Mouse (Mus musculus) cortical plate, adult 2 months (tissue): ENCODE measurements around the gene Pitpnc1. TPM values are rescaled to one million over a fixed set of nuclear protein-coding genes. Genes with fewer than 3 reads are reported as not detected.

Experiments
- H3K27ac ChIP-seq: fragments of 200-500 bp; 2 replicates; pipeline ENCODE4 v1.5.1; 2012; ENCODE audit warnings: low read length, control low read depth, inconsistent platforms; ENCODE audit not compliant: insufficient read depth
- H3K4me1 ChIP-seq: fragments of 200-500 bp; 2 replicates; pipeline ENCODE4 v1.6.1; 2011; ENCODE audit warnings: low read length; ENCODE audit not compliant: control insufficient read depth, insufficient read depth
- H3K4me3 ChIP-seq: fragments of 200-500 bp; 2 replicates; pipeline ENCODE4 v1.5.1; 2011; ENCODE audit warnings: mild to moderate bottlenecking, low read length, control low read depth; ENCODE audit not compliant: insufficient read depth
- CTCF ChIP-seq: fragments of 200-500 bp; IDR thresholded peaks from 2 replicates; pipeline ENCODE4 v1.5.1; 2011; ENCODE audit warnings: mild to moderate bottlenecking, control low read depth, low read length; ENCODE audit not compliant: insufficient read depth; ENCODE audit errors: extremely low read depth
- POLR2A ChIP-seq: fragments of 200-500 bp; IDR thresholded peaks from 2 replicates; pipeline ENCODE4 v1.6.1; 2011; ENCODE audit warnings: mild to moderate bottlenecking, low read length, control low read depth; ENCODE audit not compliant: insufficient read depth; ENCODE audit errors: extremely low read depth
- polyA plus RNA-seq: library from polyadenylated mRNA; depleted of rRNA; stranded (reverse); fragments of >200 nt; gene quantifications from 2 replicates; pipeline ENCODE4 v1.2.3, GENCODE M21; 2012

Pitpnc1 gene
- polyA plus RNA-seq, 1 experiment = 35.6 TPM

DNA sequence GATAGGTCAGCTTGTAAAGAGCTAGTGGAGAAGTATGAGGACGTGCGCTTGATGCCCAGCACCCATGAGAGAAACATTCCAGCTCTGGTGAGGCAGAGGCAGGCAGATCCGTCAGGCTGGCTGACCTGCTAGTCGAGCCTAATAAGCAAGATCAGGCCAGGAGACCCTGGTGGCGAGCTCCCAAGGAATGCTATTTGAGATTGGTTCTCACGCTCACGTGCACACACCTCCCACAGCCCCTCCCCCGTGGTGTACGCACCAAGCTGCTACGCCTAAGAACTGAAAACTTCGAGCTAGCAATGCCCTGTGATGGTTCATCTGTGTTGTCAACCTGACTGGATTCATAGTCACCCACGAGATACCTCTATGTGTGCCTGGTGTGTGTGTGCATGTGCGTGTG lies 148.3 kb downstream of the Pitpnc1 start:
- H3K4me1 ChIP-seq = peaks cover 5% of the 10 kb centered on the region
- no peak overlapping the region for H3K4me3 ChIP-seq
- no peak overlapping the region for H3K27ac ChIP-seq
- TF ChIP-seq POLR2A (no peak), CTCF (no peak)

DNA sequence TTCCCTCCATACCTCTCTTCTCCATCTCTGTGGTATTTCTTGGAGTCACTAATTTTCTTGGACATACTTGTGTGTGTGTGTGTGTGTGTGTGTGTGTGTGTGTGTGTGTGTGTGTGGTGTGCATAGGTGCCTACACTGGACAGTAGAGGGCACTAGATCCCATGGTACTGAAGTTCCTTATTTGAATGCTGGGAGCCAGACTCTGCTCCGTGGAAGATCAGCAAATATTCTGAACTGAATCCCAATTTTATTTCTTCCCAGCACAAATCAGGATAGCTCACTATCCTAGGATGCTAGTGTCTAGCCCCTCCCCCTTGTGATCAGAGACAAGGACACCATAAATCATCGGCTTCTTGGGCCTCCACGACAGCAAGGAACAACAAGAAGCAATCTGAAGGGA lies 148.7 kb downstream of the Pitpnc1 start:
- Histone ChIP-seq H3K4me1 (peaks cover 5% of the 10 kb centered on the region), H3K4me3 (no peak overlapping the region), H3K27ac (no peak overlapping the region)
- no peak for TF ChIP-seq POLR2A
- no peak for TF ChIP-seq CTCF

DNA sequence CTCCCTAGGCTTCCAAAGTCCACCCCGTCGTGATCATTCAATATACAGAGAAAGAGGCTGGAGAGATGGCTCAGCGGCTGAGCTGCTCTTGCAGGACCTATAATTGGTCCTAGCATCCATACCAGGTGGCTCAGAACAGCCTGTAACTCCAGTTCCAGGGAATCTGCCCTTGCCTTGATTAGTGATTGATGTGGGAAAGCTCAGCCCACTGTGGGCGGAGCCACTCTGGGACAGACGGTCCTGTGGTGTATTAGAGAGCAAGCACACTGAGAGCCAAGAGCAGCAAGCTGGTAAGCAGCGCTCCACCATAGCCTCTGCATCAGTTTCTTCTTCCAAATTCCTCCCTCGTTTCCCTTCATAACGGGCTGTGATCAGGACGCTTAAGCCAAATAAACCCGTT lies 150.6 kb downstream of the Pitpnc1 start:
- TF ChIP-seq POLR2A = no peak
- no peak for TF ChIP-seq CTCF
- Histone ChIP-seq H3K4me1 (no peaks in the 10 kb centered on the region), H3K27ac (no peak overlapping the region), H3K4me3 (no peak overlapping the region)

DNA sequence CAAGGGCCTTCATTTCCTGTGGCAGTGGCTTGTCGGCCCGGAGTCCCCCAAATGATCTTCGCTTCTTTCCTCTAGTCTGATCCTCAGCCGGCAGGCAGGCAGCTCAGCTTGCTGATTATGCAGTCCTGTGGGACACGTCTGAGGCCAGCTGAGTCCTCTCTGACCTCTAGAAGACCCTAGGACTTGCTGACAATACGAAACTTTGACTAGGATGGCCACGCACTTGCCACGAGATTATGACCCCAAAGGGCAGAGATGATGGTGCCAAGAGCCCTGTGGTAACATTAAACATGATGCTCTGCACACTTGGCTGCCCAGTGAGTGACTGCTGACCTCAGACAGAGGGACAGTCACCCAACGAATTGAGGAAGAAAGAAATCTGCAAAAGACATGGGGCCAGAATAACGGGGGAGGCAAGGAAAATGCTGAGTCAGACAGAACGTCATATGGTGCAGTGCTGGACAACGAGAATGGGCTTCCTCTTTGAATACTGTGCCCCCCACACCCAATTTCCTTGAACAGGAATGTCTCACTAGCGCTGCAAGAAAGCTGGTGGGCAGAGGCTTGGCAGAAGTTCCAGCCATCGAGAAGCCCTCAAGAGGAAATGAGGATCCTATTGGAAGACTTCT lies 152.7 kb downstream of the Pitpnc1 start:
- Histone ChIP-seq H3K4me1 (no peaks in the 10 kb centered on the region), H3K4me3 (no peak overlapping the region), H3K27ac (no peak overlapping the region)
- TF ChIP-seq POLR2A = no peak
- no peak for TF ChIP-seq CTCF

DNA sequence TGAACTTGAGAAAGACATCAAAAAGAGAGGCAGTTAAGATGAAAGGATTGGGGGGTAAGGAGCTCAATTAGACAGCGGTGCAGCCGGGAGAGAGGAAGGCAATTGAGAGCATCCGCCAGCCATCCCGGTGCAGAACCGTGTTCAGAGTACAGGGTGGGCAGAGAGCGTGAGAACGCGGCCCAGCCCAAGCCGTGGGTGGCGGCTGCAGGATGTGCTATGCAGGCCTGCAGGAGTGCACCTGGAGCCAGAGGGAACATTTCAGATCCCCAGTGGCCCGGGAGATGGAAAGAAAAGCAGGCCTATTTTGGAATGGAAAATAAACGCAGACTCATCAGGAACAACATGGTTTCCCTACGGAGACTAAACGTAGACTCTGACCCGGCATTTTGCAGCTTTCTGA lies 155.0 kb downstream of the Pitpnc1 start:
- TF ChIP-seq CTCF = no peak
- TF ChIP-seq POLR2A = no peak
- no peak overlapping the region for H3K4me3 ChIP-seq
- H3K4me1 ChIP-seq = peaks cover 4% of the 10 kb centered on the region
- 0 out of 2 replicates have a peak overlapping the region, but pooled peaks have one; percentile 12 for H3K27ac ChIP-seq

DNA sequence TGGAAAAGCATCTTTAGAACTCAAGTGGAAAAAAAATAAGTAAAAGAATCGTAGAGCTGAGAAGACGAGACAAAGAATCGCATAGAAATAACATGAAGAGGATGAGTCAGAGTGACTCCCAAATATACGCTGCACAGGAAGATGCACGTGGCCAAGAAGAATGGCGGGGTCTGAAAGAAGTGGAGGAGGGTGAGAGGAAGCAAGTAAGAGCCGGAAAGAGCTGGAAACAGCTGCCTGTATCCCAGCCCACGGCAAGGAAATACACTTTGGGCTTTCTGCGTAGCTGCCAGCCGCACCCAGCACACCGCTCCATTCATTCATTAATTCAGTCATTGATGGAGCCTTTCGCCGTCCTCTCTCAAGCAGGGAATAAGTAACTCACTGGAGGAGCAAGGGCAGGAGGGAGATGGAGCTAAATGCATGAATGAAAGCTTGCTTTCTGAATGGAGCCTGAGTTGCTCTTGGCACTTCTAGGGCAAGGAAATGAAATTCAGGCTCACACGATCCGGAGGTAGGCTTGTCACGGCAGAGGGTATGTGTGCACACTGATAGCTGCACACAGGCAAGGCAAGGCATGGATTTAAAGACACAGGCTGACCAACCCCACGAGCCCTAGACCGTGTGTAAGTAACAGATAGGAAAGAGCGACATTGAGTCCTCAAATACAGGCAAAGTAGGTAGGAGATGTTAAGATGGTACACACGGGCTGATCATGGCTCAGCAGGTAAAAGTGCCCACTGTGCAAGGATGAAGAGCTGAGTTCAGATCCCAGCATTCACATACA lies 160.0 kb downstream of the Pitpnc1 start:
- peaks cover 4% of the 10 kb centered on the region for H3K4me1 ChIP-seq
- no peak overlapping the region for H3K27ac ChIP-seq
- peak overlapping the region; percentile 6; the same call in 1 of the 2 replicates for H3K4me3 ChIP-seq
- TF ChIP-seq CTCF = no peak
- no peak for TF ChIP-seq POLR2A

DNA sequence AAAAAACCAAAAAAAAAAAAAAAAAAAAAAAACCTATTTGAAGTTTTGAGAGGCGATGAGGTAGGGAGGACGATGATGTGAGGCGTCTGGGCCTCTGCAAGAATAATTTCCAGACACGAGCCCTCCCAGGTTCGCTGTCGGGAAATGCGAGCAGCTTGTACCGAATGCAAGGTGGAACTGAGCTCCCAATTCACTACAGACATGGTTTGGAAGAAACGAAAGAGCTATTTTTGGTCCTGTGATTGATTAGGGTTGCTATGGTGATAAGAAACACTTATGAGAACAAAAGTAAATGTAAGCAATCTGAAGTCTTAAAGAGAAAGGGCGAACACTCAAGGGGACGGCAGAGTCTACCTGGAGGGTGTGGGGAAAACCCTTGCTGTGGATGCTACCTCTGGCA lies 164.3 kb downstream of the Pitpnc1 start:
- Histone ChIP-seq H3K4me3 (no peak overlapping the region), H3K4me1 (peaks cover 4% of the 10 kb centered on the region), H3K27ac (no peak overlapping the region)
- no peak for TF ChIP-seq CTCF
- 0 out of 2 replicates have a peak, but pooled peaks have one; percentile 25 for TF ChIP-seq POLR2A

DNA sequence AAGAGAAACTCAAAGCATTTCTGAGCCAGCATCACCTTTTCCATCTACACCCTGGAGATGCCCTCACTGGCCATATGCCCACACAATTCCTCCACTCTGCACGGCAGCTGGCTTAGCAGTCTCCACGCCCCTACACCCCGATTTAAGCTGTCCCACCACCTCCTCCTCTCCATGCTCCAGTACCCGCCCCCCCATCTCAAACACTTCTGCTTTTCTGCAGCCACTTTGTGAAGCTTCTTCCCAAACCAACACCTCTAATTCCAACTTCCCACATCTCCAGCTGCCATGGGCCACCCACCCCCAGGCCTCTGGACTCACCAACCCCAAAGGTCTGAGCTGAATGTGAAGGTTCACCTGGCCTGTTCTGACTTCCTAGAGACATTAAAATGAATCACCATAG lies 168.4 kb downstream of the Pitpnc1 start:
- no peak overlapping the region for H3K27ac ChIP-seq
- TF ChIP-seq POLR2A = no peak
- TF ChIP-seq CTCF = no peak
- no peaks in the 10 kb centered on the region for H3K4me1 ChIP-seq
- no peak overlapping the region for H3K4me3 ChIP-seq

DNA sequence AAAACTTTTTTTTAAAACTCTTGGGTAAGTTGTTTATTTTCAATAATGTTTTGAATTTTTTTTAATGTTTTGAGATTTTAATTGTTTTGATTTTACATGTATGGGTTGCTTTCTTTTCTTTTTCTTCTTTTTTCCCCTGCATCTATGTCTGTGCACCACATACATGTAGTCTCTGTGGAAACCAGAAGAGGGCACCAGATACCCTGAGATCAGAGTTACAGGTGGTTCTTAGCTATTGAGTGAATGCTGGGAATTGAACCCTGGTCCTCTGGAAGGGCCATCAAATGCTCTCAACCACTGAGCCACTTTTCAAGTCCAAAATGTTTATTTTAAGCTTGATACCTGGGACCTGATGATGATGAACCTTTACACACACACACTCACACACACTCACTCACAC lies 170.3 kb downstream of the Pitpnc1 start:
- TF ChIP-seq POLR2A = no peak
- 0 out of 2 replicates have a peak, but pooled peaks have one; percentile 4 for TF ChIP-seq CTCF
- H3K4me1 ChIP-seq = no peaks in the 10 kb centered on the region
- H3K27ac ChIP-seq = no peak overlapping the region
- H3K4me3 ChIP-seq = no peak overlapping the region

DNA sequence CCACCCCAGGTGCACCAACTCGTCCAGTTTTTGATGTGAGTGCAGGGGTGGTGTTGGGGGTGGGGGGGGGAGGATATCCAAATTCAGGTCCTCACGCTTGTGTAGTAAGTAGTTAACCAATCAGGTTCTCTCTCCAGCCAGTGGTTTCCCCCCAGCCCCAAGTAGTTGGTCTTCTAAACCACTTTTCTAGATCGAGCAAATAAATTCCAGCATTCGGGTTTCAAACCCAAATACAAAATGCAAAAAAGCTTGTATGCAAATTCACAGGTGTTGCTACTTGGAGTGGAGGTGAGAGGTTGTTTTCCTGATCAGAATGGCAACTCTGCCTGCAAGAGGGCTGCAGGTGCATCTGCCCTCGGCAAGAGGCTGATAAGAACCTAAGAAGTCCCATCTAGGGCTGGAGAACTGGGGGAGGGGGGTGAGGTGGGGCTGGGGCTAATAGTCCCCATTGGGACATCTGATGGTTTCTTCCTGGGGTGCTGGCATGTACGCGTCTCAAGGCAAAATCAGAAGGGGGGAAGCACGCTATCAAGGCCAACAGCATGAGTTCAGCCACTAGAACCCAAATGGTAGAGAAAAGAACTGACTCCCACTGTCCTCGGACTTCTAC lies 170.9 kb downstream of the Pitpnc1 start:
- TF ChIP-seq CTCF (no peak), POLR2A (no peak)
- no peaks in the 10 kb centered on the region for H3K4me1 ChIP-seq
- H3K4me3 ChIP-seq = no peak overlapping the region
- no peak overlapping the region for H3K27ac ChIP-seq
